Mouse (Mus musculus): ENCODE data around the gene Msl1.

- no peak for TF ChIP-seq POLR2A (IDR thresholded peaks at IDR 0.05; ENCODE audit: low read depth, low read length)
- no peak for TF ChIP-seq CTCF (IDR thresholded peaks at IDR 0.05; ENCODE audit: borderline replicate concordance, insufficient read depth, low read length)
These were observed 34.6 kb downstream of the Msl1 start for GRCm38 (mm10) chr11:98829875-98830274.
